In genomic region chrX:85777141-85777540, GRCm38 (mm10) we compare ENCODE assay signal across 8 mouse cellular contexts. TPM values are rescaled to one million over a fixed set of nuclear protein-coding genes. Genes with fewer than 3 reads are reported as not detected.
DNase-seq lines count a peak whose midpoint lies in the region; ATAC-seq and TF ChIP-seq lines count a peak whose summit lies in the region.

No protein-coding gene starts in this region.

- TF ChIP-seq CTCF in E14TG2a.4 (conservative IDR thresholded peaks at IDR 0.05; ENCODE audit: low read length): no peak

- no peak for DNase-seq in frontal cortex, postnatal 25 days (ENCODE audit: low spot score in 2 of 2)
- DNase-seq in embryo, embryonic 11.5 days (ENCODE audit: low read depth, low spot score): peak; percentile 19
- peak; percentile 19 for DNase-seq in heart, postnatal 25 days (ENCODE audit: low spot score)
- peak; percentile 51 to 72 for DNase-seq in kidney, postnatal 4 days
- DNase-seq in midbrain, embryonic 10.5 days (ENCODE audit: low spot score): no peak
- DNase-seq in thymus, postnatal 4 days: no peak

- WGBS in midbrain, embryonic 10.5 days: 22% methylated on average over 17 of the region's 17 CpGs

- H3K36me3 ChIP-seq in E14TG2a.4 (ENCODE audit: insufficient read depth, low read length): no peaks in the 10 kb centered on the region
- H3K36me3 ChIP-seq in midbrain, embryonic 10.5 days: no peaks in the 10 kb centered on the region

- H3K9me3 ChIP-seq in E14TG2a.4 (ENCODE audit: low read length): no peaks in the 10 kb centered on the region
- no peaks in the 10 kb centered on the region for H3K9me3 ChIP-seq in midbrain, embryonic 10.5 days (replicated peaks)

- peak overlapping the region; percentile 86 for H3K27ac ChIP-seq in midbrain, embryonic 10.5 days (replicated peaks)

- peaks cover 14% of the 10 kb centered on the region for H3K4me1 ChIP-seq in E14TG2a.4 (replicated peaks; ENCODE audit: low read depth, low read length)
- no peaks in the 10 kb centered on the region for H3K4me1 ChIP-seq in midbrain, embryonic 10.5 days

- peak; percentile 48 for ATAC-seq in frontal cortex, adult (ENCODE audit: low TSS enrichment)

- intact Hi-C loops in heart, postnatal 25 days (cut with DNase I): no loop called here

- no peaks in the 10 kb centered on the region for H3K27me3 ChIP-seq in E14TG2a.4 (ENCODE audit: insufficient read depth, low read length)
- no peaks in the 10 kb centered on the region for H3K27me3 ChIP-seq in midbrain, embryonic 10.5 days (ENCODE audit: low read depth, poor library complexity, severe bottlenecking)

- peak overlapping the region; percentile 77 for H3K4me3 ChIP-seq in E14TG2a.4 (replicated peaks; ENCODE audit: low read length)
- H3K4me3 ChIP-seq in midbrain, embryonic 10.5 days: peak overlapping the region; percentile 58

RNA-seq across cellular contexts. Expression of gene Gk, which starts 0.5 kb away (rescaled TPM):
- 10 to 100 TPM; 25.4 to 29.7 TPM for total RNA-seq in heart, postnatal 25 days (2021)
- 8.1 and 8.6 TPM in 2 replicates for polyA plus RNA-seq in midbrain, embryonic 10.5 days (2016; fragmentation: Nextera tagmentation; extraction: Ambion mirVana)

Comparison
In these comparisons a context has a peak if more than half of its experiments do, and no peak if none do; other contexts are left out.
1. DNase-seq: peak in embryo, embryonic 11.5 days (single experiment), heart, postnatal 25 days (single experiment) and kidney, postnatal 4 days (2 of 2); none in frontal cortex, postnatal 25 days (0 of 2), midbrain, embryonic 10.5 days (single experiment) and thymus, postnatal 4 days (single experiment).